ENCODE assay signal across 19 mouse cellular contexts in genomic region chr2:135712921-135713320, GRCm38 (mm10). TPM values are rescaled to one million over a fixed set of nuclear protein-coding genes. Genes with fewer than 3 reads are reported as not detected.
DNase-seq lines count a peak whose midpoint lies in the region; ATAC-seq and TF ChIP-seq lines count a peak whose summit lies in the region.
"Had no signal": no experiment of that assay in that cellular context is flagged by ENCODE, and none has a peak within 500 bp of the region (broad histone marks: within the 10 kb centered on the region; RNA-seq: fewer than 3 reads in every experiment).

No protein-coding gene starts in this region.

- H3K4me1 ChIP-seq in heart, embryonic 10.5 days, result peaks cover 34% of the 10 kb centered on the region
- H3K4me1 ChIP-seq in heart, adult 2 months (ENCODE audit: control insufficient read depth, insufficient read depth, low read length), result peaks cover 18% of the 10 kb centered on the region
- peaks cover 28% of the 10 kb centered on the region for H3K4me1 ChIP-seq in hindbrain, embryonic 16.5 days (ENCODE audit: control insufficient read depth, insufficient read depth, low read depth, low read length)
- peaks cover 17% of the 10 kb centered on the region for H3K4me1 ChIP-seq in hindbrain, postnatal 0 days (ENCODE audit: insufficient read depth, low read length)
- H3K4me1 ChIP-seq in brown adipose tissue, adult 24 weeks (ENCODE audit: control insufficient read depth, insufficient read depth, insufficient read length, low read length), result peaks cover 36% of the 10 kb centered on the region
- H3K4me1 ChIP-seq in forebrain, embryonic 14.5 days (ENCODE audit: control insufficient read depth, insufficient read depth, low read length), result peaks cover 32% of the 10 kb centered on the region

- TF ChIP-seq POLR2A in heart, adult 2 months (IDR thresholded peaks at IDR 0.05; ENCODE audit: insufficient read depth, low read depth, low read length), result no peak

- intact Hi-C loops in heart, adult 2 months (cut with DNase I), result loop anchor here (2.0 kb wide), 1 partner anchor 54 kb away; the partner anchor contains the start of gene Plcb4

- H3K27ac ChIP-seq in heart, embryonic 10.5 days, result 0 out of 2 replicates have a peak overlapping the region, but pooled peaks have one; percentile 22
- H3K27ac ChIP-seq in heart, adult 2 months, result no peak overlapping the region; the same call in 1 of the 2 replicates
- H3K27ac ChIP-seq in hindbrain, embryonic 16.5 days (ENCODE audit: low read depth, low read length), result peak overlapping the region; percentile 44; the same call in 1 of the 2 replicates
- H3K27ac ChIP-seq in hindbrain, postnatal 0 days, result no peak overlapping the region
- H3K27ac ChIP-seq in brown adipose tissue, adult 24 weeks (replicated peaks; ENCODE audit: low read depth, low read length), result peak overlapping the region; percentile 69
- 0 out of 2 replicates have a peak overlapping the region, but pooled peaks have one; percentile 17 for H3K27ac ChIP-seq in forebrain, embryonic 14.5 days (ENCODE audit: low read depth, low read length)
- H3K27ac ChIP-seq: limb, embryonic 12.5 days; liver, embryonic 12.5 days; neural tube, embryonic 15.5 days had no signal

- H3K27me3 ChIP-seq in heart, embryonic 10.5 days (ENCODE audit: insufficient read depth, poor library complexity, severe bottlenecking), result no peaks in the 10 kb centered on the region
- no peaks in the 10 kb centered on the region for H3K27me3 ChIP-seq in heart, adult 2 months (ENCODE audit: control insufficient read depth, insufficient read depth, low read length)
- H3K27me3 ChIP-seq in hindbrain, embryonic 16.5 days (replicated peaks; ENCODE audit: control insufficient read depth, insufficient read depth, low read length), result no peaks in the 10 kb centered on the region
- no peaks in the 10 kb centered on the region for H3K27me3 ChIP-seq in hindbrain, postnatal 0 days (ENCODE audit: insufficient read depth, low read length)
- H3K27me3 ChIP-seq in forebrain, embryonic 14.5 days (replicated peaks; ENCODE audit: control insufficient read depth, insufficient read depth, low read length), result no peaks in the 10 kb centered on the region
- H3K27me3 ChIP-seq: limb, embryonic 12.5 days; liver, embryonic 12.5 days; neural tube, embryonic 15.5 days had no signal

- H3K4me3 ChIP-seq in heart, embryonic 10.5 days, result no peak overlapping the region
- H3K4me3 ChIP-seq in heart, adult 2 months, result no peak overlapping the region
- no peak overlapping the region for H3K4me3 ChIP-seq in hindbrain, embryonic 16.5 days (ENCODE audit: low read length)
- no peak overlapping the region for H3K4me3 ChIP-seq in hindbrain, postnatal 0 days (ENCODE audit: low read length)
- no peak overlapping the region for H3K4me3 ChIP-seq in brown adipose tissue, adult 24 weeks (ENCODE audit: insufficient read depth, low read depth, low read length)
- H3K4me3 ChIP-seq in forebrain, embryonic 14.5 days (ENCODE audit: low read depth, low read length), result no peak overlapping the region
- H3K4me3 ChIP-seq: limb, embryonic 12.5 days; liver, embryonic 12.5 days; neural tube, embryonic 15.5 days had no signal

- no peaks in the 10 kb centered on the region for H3K36me3 ChIP-seq in heart, embryonic 10.5 days
- peaks cover 40% of the 10 kb centered on the region for H3K36me3 ChIP-seq in heart, adult 2 months (ENCODE audit: control insufficient read depth, insufficient read depth, low read length)
- no peaks in the 10 kb centered on the region for H3K36me3 ChIP-seq in hindbrain, embryonic 16.5 days (ENCODE audit: control insufficient read depth, insufficient read depth, low read length)
- no peaks in the 10 kb centered on the region for H3K36me3 ChIP-seq in hindbrain, postnatal 0 days (ENCODE audit: insufficient read depth, low read length)
- H3K36me3 ChIP-seq in forebrain, embryonic 14.5 days (ENCODE audit: control insufficient read depth, insufficient read depth, low read length), result no peaks in the 10 kb centered on the region
- H3K36me3 ChIP-seq: limb, embryonic 12.5 days; liver, embryonic 12.5 days; neural tube, embryonic 15.5 days had no signal

- no peak for ATAC-seq in hindbrain, embryonic 16.5 days
- ATAC-seq in hindbrain, postnatal 0 days, result no peak
- no peak for ATAC-seq in forebrain, embryonic 14.5 days
- ATAC-seq: liver, embryonic 12.5 days had no signal

- no peak for DNase-seq in heart, embryonic 10.5 days (ENCODE audit: low spot score)
- DNase-seq in heart, adult 2 months, result no peak
- no peak for DNase-seq in hindbrain, postnatal 0 days (ENCODE audit: low spot score)
- no peak for DNase-seq in forebrain, embryonic 14.5 days (ENCODE audit: low spot score)
- DNase-seq in cerebellum, postnatal 25 days, result no peak
- DNase-seq: adrenal gland, postnatal 36 days; cerebellum, adult 18-20 months; cerebellum, postnatal 36 days; heart, adult 18-20 months; kidney, adult 11 months; lung, embryonic 14.5 days; lung, postnatal 4 days; right cerebral cortex, postnatal 25 days; thymus, postnatal 14 days had no signal

- peaks cover 3% of the 10 kb centered on the region for H3K79me2 ChIP-seq in heart, adult 2 months (replicated peaks; ENCODE audit: control insufficient read depth, insufficient read depth, low read length)

- TF ChIP-seq EP300 in heart, adult 2 months (IDR thresholded peaks at IDR 0.05; ENCODE audit: insufficient read depth, low read depth, low read length), result no peak

- no peak for TF ChIP-seq CTCF in heart, adult 2 months (IDR thresholded peaks at IDR 0.05)
- no peak for TF ChIP-seq CTCF in hindbrain, postnatal 0 days (IDR thresholded peaks at IDR 0.05; ENCODE audit: low read depth)

- 49% methylated on average over 6 of the region's 6 CpGs for WGBS in heart, embryonic 10.5 days
- WGBS in heart, adult 2 months, result 78% methylated on average over 6 of the region's 6 CpGs
- 65% methylated on average over 6 of the region's 6 CpGs for WGBS in hindbrain, embryonic 16.5 days
- WGBS in hindbrain, postnatal 0 days, result 63% methylated on average over 6 of the region's 6 CpGs
- 42% methylated on average over 6 of the region's 6 CpGs for WGBS in forebrain, embryonic 14.5 days

- H3K9me3 ChIP-seq in heart, embryonic 10.5 days, result no peaks in the 10 kb centered on the region
- H3K9me3 ChIP-seq in hindbrain, embryonic 16.5 days (ENCODE audit: control insufficient read depth, low read length), result no peaks in the 10 kb centered on the region
- H3K9me3 ChIP-seq in hindbrain, postnatal 0 days (ENCODE audit: low read length), result no peaks in the 10 kb centered on the region
- H3K9me3 ChIP-seq in forebrain, embryonic 14.5 days (replicated peaks; ENCODE audit: control insufficient read depth, low read length), result no peaks in the 10 kb centered on the region
- H3K9me3 ChIP-seq: limb, embryonic 12.5 days; liver, embryonic 12.5 days; neural tube, embryonic 15.5 days had no signal

- no peak overlapping the region for H3K4me2 ChIP-seq in hindbrain, embryonic 16.5 days (ENCODE audit: low read length)
- no peak overlapping the region for H3K4me2 ChIP-seq in hindbrain, postnatal 0 days (ENCODE audit: low read depth, low read length)
- H3K4me2 ChIP-seq in forebrain, embryonic 14.5 days (ENCODE audit: low read length), result peak overlapping the region; percentile 43
- H3K4me2 ChIP-seq: limb, embryonic 12.5 days; liver, embryonic 12.5 days; lung, embryonic 14.5 days; neural tube, embryonic 15.5 days had no signal

- H3K9ac ChIP-seq in heart, adult 2 months (ENCODE audit: low read depth, low read length), result no peak overlapping the region
- no peak overlapping the region for H3K9ac ChIP-seq in hindbrain, embryonic 16.5 days (ENCODE audit: low read depth, low read length)
- no peak overlapping the region for H3K9ac ChIP-seq in hindbrain, postnatal 0 days (replicated peaks; ENCODE audit: low read length)
- H3K9ac ChIP-seq in forebrain, embryonic 14.5 days (ENCODE audit: low read length), result no peak overlapping the region
- H3K9ac ChIP-seq: limb, embryonic 12.5 days; liver, embryonic 12.5 days; lung, embryonic 14.5 days; neural tube, embryonic 15.5 days had no signal

RNA-seq across cellular contexts. Expression of gene Plcb4, which starts 54.1 kb away (rescaled TPM):
- polyA plus RNA-seq in heart, embryonic 10.5 days (2016; fragmentation: Nextera tagmentation; extraction: Ambion mirVana), result 17.8 and 22.4 TPM in 2 replicates
- total RNA-seq in heart, adult 2 months (2021), result 10 to 100 TPM; 55.0 to 60.2 TPM
- 23.1 and 47.5 TPM in 2 replicates for polyA plus RNA-seq in heart, adult 2 months (2012; rRNA removed)
- 36.3 and 40.8 TPM in 2 replicates for polyA plus RNA-seq in hindbrain, embryonic 16.5 days (2015; fragmentation: Nextera tagmentation; extraction: Ambion mirVana)
- 46.9 and 74.3 TPM in 2 replicates for total RNA-seq in hindbrain, postnatal 0 days (2014; rRNA removed)
- polyA plus RNA-seq in hindbrain, postnatal 0 days (2015; fragmentation: Nextera tagmentation; extraction: Ambion mirVana), result 43.0 and 46.6 TPM in 2 replicates
- polyA plus RNA-seq in brown adipose tissue, adult 24 weeks (2012; ENCODE audit: insufficient read depth, insufficient read length, missing spikeins), result 37.9 and 41.3 TPM in 2 replicates
- 7.1 and 12.0 TPM in 2 replicates for polyA plus RNA-seq in forebrain, embryonic 14.5 days (2014; fragmentation: Nextera tagmentation; extraction: Ambion mirVana)

Comparison
In these comparisons a context has a peak if more than half of its experiments do, and no peak if none do; other contexts are left out.
1. H3K27ac ChIP-seq: peak in heart, embryonic 10.5 days (single experiment), hindbrain, embryonic 16.5 days (single experiment), brown adipose tissue, adult 24 weeks (single experiment) and forebrain, embryonic 14.5 days (single experiment); none in heart, adult 2 months (single experiment) and hindbrain, postnatal 0 days (single experiment).